Mouse (Mus musculus) NIH3T3 (cell line): ENCODE measurements around the gene Kcnh5.

Experiments
- DNase-seq: peaks from one replicate; pipeline ENCODE4 v3.0.0-alpha.2; 2012; ENCODE audit warnings: low read depth

Kcnh5 gene

DNA sequence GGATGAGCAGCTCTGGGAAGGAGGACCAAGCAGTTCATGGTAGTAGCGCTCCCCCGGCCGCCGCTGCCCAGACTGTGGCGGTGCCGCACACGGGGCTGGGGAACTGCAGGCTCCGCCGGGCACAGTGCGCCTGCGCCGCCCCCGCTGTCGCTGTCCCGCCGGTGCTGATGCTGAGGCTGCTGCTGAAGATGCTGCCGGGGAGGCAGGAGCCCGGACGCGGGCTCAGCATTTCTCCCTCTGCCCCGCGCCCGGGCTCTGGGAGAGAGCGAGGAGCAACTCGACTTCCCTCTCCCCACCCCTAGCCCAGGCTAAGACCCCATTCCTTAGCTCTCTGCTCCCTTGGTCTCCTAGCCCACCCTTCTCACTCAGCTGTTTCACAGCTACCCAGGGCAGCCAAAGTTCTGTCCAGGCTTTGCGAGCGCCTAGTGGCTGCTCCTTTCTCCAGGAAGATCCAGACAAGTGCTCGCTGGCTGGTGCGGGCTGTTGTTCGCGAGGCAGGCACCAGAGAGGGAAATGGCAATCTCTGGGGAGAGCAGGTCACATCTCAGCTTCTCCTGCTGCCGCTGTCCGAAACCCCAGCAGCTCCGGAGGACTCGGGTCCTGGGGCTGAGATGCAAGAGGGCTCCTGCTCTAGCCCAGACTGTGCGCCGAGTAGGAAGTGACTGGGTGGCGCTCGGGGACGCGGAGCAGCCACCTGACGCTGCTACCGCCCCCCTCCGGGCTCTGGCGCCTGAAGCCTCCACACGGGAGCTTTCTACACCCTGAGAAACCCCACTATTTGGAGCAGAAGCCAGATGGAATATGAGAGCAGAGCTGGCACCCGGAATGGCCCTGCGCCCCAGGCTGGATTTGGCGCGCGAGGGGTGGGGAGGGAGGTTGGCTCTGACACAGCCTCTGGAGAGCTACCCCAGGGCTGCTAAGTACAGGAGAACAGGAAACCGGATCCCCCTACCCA is at the start of gene Kcnh5:
Gene Kcnh5, minus strand, starts transcription at position 642 of the 955 bp plus-strand sequence.
- DNase-seq = peak; percentile 70

DNA sequence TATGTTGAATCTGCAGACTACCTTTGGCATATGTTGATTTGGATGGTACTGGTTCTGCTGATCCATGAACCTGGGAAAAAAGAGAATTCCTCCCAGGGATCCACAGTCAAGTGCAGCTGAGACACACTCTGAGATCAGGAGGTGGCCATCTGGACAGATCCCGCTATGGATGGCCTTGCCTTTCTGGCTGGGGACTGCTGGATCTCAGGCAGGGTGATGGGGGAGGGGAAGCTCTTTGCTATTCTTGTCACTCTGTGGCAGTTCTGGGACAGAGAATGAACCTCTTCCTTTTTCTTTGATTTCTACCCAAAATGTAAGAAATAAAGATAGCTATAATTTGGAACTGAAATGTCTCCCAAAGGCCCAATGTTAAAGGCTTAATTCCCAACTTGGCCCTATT is 46.8 kb upstream of the Kcnh5 start:
- no peak for DNase-seq

GRCm38 (mm10) chr12:75189413-75189812 is 12.3 kb upstream of the Kcnh5 start:
- DNase-seq = peak; percentile 42

GRCm38 (mm10) chr12:75182646-75183045 is 5.5 kb upstream of the Kcnh5 start:
- peak; percentile 27 for DNase-seq

DNA sequence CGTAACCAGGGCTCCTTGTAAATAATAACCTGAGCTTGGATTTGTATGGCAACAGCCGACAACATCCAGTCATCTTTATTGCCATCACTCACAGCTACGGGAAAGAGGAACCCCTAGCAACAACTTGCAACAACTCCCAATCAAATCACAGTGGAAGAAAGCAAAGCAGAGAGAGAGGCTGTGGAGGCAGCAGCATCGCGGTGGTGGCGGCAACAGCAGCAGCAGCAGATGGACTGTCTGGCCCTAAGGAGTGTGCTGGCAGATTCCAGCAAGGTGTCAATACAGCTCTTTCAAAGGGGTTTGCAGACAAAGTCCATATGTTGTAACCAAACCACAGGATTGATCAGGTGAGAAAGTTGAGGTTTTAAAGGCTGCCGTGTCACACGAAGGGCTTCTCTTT is 2.4 kb upstream of the Kcnh5 start:
- no peak for DNase-seq

DNA sequence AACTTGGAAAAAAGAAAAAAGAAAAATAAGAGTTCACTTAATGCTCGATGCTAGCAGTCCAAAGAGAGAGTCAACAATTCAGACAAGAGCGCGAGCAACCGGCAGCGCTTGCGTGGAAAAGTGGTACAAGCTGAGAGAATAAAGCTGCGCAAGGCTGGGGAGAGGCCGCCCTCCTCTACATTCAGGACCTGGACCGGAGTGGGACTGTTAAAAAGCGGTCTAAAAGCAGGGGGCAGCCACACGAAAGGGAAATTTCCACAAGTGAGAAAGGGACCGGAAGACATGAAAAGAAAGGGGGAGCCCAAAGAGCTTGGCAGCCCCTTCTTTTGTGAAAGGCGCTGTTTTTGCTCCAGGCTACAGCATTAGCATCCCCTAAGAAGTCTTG is 506 bp upstream of the Kcnh5 start:
- DNase-seq = no peak

- no peak for DNase-seq
Measured at GRCm38 (mm10) chr12:75175931-75176565, 1.1 kb downstream of the Kcnh5 start.

DNA sequence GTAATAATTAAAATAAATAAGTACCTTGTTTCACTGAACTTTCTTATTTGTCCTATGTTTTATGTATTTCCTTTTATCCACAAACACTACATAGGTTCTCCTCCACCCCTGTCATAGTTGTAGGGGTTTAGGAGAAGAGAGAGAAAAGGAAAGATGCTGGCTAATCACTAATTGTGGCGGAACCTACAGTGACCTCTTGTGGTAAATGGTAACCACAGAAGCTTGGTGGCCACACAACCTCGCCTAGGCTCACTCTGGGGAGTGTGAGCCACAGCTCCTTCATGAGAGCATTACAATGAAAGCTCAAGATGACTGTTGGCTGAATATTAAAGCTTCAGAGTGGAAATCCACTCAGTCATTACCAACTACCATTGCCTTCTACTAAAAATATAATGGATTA is 6.2 kb downstream of the Kcnh5 start:
- DNase-seq = peak; percentile 55

DNA sequence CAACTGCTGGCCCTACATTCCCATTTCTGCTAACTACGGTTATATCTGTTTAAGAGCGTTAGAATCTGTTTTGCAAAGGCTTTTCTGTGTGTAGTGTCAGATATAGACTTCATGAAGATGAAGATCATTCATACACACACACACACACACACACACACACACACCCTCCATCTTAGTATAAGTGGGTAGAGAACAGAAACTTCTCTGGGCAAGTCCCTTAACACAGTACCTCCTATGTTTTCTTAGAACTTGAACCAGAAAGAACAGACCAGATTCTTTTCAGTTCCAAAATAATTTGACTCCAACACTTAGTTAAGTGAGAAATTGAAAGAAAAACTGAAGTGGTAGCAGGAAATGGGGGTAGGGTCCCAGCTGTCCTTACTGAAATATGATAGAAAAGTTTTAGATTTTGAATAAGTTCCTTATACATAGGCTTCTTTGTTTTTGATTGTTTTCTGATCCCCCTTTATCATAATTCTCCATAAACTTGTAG is 24.0 kb downstream of the Kcnh5 start:
- no peak for DNase-seq

DNA sequence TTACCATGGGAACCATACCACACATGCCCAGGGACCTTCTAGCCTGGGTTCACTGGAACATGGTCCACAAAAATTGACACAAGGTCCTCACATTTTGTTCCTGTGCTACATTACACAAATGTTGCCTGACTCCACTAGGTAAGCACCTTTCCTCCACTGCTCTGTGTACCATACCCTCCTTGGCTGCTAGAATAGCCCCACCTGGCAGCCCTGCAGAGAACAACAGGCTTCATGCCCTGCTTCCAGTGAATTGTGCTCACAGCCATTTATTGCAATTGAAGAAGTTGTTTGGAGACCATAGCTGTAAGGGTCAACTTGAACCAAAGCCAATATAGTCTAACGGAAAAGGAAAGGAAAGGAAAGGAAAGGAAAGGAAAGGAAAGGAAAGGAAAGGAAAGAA is 37.3 kb downstream of the Kcnh5 start:
- peak; percentile 17 for DNase-seq

- no peak for DNase-seq
Measured at GRCm38 (mm10) chr12:75091921-75092320, 85.2 kb downstream of the Kcnh5 start.

DNA sequence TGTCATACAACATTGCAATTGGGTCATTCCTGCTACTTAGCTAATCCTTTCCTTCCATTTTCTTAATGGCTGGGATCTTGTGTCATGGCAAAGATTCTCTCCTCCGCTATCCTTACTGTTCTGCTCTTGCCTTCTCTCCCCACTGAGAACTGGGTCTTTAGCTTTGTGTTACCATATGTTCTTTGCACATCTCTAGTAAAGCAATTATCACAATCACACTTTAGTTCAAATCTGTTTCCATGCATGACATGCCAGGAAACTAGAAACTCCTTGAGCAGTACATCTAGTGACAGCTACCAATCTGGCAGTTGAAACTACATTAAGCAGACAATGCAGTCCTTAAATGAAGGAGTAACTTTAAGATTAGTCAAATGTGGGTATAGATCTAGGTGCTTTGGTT is 86.2 kb downstream of the Kcnh5 start:
- DNase-seq = no peak

- DNase-seq = no peak
Measured at GRCm38 (mm10) chr12:75077175-75077574, 100.0 kb downstream of the Kcnh5 start.

DNA sequence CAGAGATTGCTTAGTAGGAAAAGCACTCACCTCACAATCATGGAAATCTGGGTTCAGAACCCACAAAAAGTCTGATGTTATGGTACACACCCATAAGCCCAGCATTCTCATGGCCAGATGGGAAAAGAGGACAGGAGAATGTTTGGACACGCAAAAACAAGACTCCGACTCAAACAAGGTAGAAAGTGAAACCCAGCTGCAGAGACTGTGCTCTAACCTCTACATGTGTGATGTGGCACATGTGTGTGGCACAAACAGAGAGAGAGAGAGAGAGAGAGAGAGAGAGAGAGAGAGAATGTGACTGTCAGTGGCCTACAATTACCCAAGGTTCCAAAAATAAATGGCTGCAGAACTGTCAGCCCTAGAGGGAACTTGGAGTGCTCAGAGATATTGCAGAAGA is 106.1 kb downstream of the Kcnh5 start:
- no peak for DNase-seq

DNA sequence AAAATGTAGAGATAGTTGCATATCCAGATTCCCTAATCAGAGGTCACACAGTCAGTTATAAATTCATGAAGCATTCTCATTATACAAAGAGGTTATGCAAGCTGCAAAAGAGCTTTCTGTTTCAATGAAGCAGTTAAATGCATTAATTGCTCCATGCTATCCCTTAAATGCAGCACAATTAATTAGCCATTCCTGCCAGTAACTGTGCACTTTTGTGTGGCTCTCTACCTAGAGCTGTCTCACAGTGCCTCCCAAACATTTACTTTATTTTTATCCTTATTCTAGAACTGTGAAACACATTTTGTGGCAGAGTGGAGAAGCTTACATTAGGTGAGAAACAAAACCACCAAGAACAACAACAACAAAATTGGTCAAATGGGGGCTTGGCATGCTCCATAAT is 114.6 kb downstream of the Kcnh5 start:
- DNase-seq = no peak

DNA sequence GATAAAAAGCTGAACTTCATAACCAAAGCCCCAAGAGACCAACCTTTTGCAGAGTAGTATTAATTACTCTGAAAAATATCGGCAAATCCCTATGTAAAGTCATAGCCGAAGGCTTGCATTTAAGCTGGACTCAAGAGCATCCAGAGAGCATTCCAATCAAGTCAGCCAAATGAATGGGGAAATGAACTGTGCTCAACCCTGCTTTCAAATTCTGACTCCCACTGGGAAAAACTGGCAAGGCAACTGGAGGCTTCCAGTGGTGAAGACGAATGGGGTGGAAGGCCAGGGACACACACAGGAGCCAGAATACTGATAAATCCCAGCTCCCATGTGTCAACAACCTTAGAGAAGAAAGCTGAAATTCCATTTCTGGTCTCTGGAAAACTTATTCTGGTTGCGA is 115.4 kb downstream of the Kcnh5 start:
- peak; percentile 46 for DNase-seq

DNA sequence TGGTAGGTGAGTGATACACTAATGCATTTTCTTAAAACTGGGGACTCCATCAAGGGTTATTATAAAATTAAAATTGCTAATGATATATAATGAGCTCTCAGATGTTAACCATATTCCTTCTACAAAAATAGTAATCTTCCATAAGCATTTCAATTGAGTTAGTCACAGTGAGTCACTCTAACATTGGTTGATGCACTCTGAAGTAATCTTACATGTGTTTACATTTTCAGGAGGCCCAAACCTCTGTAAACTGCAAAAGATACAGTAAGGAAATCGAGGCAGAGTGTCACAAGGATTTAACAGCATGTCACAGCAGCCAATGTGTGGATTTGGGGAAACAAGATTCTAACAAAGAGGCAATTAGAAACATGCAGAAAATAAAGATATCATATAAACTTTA is 123.4 kb downstream of the Kcnh5 start:
- DNase-seq = peak; percentile 51

GRCm38 (mm10) chr12:75036694-75037093 is 140.4 kb downstream of the Kcnh5 start:
- no peak for DNase-seq

- DNase-seq = no peak
Measured at GRCm38 (mm10) chr12:75031970-75032864, 144.9 kb downstream of the Kcnh5 start.

DNA sequence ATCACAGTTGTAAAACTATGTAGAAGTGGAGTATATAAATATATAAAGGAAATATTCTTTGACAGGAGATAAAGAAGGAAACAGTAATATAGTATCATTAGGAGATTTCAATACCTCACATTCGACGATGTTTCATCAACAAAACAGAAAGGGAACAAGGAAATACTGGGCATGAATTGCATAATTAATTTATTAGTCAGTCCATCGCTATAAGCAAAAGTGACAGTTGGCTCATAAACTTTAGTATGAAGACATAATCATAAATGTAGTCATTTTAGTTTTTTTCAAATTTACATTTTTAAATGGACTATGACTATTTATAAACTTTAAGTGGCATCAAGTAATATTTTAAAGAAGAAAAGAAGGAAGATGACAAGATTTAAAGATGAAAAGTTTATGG is 205.9 kb downstream of the Kcnh5 start:
- no peak for DNase-seq

DNA sequence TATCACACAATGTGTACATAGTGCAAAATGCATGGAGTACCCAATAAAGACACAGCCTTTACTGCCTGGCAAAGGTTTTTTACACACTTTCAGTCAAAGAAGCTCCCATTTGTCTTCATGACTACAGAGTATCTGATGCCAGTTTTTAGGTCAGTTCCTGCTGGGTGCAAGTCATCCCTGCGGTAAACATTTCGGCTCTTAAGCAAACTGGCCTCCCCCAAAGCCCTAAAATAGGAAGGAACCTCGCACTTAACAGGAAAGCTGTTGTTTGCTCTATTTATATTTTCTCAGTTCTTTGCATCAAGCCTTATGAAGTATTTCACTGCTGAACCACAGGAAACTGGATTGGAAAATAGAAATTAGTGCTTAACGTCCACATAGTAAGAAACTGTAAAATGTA is 207.7 kb downstream of the Kcnh5 start:
- no peak for DNase-seq

DNA sequence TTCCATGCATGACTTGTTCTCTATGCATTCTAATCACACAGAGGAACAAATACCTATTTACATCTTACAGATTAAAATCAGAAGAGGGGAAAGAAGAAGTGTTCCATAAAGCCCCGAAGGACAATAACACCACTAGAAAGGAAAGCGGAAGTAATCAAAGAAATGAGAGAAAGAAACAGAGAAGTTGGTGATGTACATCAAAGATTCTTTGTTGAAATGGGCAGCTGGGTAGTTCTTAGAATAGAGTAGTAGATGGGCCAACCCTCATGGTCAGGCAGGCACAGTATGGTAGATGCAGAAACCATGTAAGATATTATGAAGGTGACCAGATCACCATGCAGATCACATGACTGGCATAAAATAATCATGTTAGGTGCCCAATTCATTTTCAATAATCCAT is 210.9 kb downstream of the Kcnh5 start:
- no peak for DNase-seq
